Mouse (Mus musculus): ENCODE data around the gene Ankmy1.

The Ankmy1 gene

DNA sequence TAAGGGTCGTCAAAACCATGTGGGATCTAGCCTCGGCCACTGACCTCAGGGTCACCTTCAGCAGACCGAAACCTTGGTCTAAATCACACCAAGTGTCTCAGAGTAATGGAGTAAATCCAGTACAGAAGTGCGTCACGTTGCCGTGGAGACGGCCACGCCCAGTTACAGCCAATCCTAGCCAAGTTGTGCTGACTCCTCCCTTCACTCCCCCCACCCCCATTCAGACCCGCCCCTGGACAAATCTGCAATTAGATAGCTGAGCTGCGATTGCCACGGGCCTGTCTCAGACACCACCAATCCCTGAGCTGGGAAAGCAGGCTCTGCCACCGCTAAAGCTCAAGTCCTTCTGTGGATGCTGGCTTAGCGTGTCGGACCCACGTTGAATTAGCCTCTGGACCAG lies at the start of gene Ankmy1:
TSS of gene Ankmy1 (minus strand) at position 121 of the 400 bp plus-strand sequence.
- Histone ChIP-seq H3K36me3 (ENCODE audit: insufficient read depth, low read length) (peaks cover 8% of the 10 kb centered on the region), H3K4me3 (replicated peaks; ENCODE audit: low read length) (peak within 1 kb of the TSS; percentile 63), H3K27me3 (ENCODE audit: insufficient read depth, low read length) (peaks cover 32% of the 10 kb centered on the region), H3K4me1 (replicated peaks; ENCODE audit: low read depth, low read length) (peaks cover 32% of the 10 kb centered on the region), H3K9me3 (ENCODE audit: low read length) (no peaks in the 10 kb centered on the region)
- TF ChIP-seq NANOG (IDR thresholded peaks at IDR 0.05; ENCODE audit: borderline replicate concordance, low read length): no peak
- no peak for TF ChIP-seq CTCF (conservative IDR thresholded peaks at IDR 0.05; ENCODE audit: low read length)
- TF ChIP-seq POU5F1 (IDR thresholded peaks at IDR 0.05; ENCODE audit: borderline replicate concordance, low read length): no peak

DNA sequence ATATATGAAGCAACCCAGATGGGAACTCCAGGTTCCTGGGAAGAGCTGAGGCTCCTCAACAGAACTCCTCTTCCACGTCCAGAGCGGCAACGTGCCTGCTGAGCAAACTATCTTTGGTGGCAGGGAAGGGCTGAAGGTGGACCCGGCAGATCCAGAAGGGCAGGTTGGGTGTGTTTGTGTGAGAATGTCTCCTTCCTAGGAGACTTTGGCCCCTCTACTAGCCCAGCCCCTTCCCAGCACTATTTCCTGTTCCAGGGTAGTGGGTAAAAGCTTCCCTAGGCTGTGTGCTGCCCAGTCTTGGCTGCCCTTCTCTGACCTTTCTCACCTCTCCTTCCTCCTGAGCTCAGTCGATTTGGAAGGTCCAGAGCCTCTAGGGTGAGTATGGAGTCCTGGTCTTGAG lies 47.9 kb upstream of the Ankmy1 start, which contains the start of gene Gpr35:
TSS of gene Gpr35 (plus strand) at position 259 of the 400 bp plus-strand sequence.
- Histone ChIP-seq H3K4me3 (replicated peaks; ENCODE audit: low read length) (no peak within 1 kb of the TSS), H3K36me3 (ENCODE audit: insufficient read depth, low read length) (peaks cover 42% of the 10 kb centered on the region), H3K9me3 (ENCODE audit: low read length) (no peaks in the 10 kb centered on the region), H3K27me3 (ENCODE audit: insufficient read depth, low read length) (no peaks in the 10 kb centered on the region), H3K4me1 (replicated peaks; ENCODE audit: low read depth, low read length) (peaks cover 13% of the 10 kb centered on the region)
- TF ChIP-seq CTCF (conservative IDR thresholded peaks at IDR 0.05; ENCODE audit: low read length) (no peak), NANOG (IDR thresholded peaks at IDR 0.05; ENCODE audit: borderline replicate concordance, low read length) (no peak), POU5F1 (IDR thresholded peaks at IDR 0.05; ENCODE audit: borderline replicate concordance, low read length) (no peak)

DNA sequence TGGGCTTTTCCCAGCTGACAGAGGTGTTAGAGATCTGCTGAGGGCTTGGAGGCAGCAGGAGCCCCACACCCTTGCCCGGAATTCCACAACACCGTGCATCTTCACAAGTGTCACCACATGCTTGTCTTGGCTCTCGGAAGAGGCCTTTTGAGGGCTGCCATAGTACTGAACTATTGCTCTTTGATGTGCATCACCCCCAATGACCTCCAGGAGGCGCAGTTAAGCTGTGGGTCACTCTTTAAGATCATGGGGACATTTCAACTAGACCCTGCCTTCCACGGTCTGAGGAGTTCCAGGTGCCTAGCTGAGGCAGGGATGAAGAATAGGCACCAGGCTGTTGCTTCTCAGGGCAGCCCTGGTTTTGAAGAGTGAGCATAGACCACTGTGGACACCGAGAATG lies 46.7 kb upstream of the Ankmy1 start:
- peaks cover 54% of the 10 kb centered on the region for H3K36me3 ChIP-seq (ENCODE audit: insufficient read depth, low read length)
- peaks cover 15% of the 10 kb centered on the region for H3K4me1 ChIP-seq (replicated peaks; ENCODE audit: low read depth, low read length)
- H3K9me3 ChIP-seq (ENCODE audit: low read length): no peaks in the 10 kb centered on the region
- TF ChIP-seq POU5F1 (IDR thresholded peaks at IDR 0.05; ENCODE audit: borderline replicate concordance, low read length) (no peak), NANOG (IDR thresholded peaks at IDR 0.05; ENCODE audit: borderline replicate concordance, low read length) (no peak), CTCF (conservative IDR thresholded peaks at IDR 0.05; ENCODE audit: low read length) (peak; percentile 61)
- no peak overlapping the region for H3K4me3 ChIP-seq (replicated peaks; ENCODE audit: low read length)
- no peaks in the 10 kb centered on the region for H3K27me3 ChIP-seq (ENCODE audit: insufficient read depth, low read length)

DNA sequence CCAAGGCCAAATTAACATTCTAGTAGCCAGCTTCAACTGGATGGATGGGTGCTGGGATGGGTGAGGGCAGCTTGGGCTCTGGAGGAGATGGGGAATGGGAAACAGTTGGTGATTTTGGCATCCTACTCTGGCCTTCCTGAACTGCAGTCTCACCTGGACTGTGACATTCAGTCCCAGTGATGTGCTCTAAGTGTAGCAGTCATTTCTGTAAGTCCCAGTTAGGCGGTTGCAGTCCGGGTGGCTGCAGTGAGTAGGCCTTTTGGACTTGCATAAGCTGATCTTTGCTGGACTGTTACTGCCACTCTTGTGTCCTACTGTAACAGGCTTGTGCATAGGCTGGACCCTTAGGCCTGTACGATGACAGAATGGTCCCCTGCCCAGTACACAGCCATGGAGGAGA lies 45.3 kb upstream of the Ankmy1 start:
- TF ChIP-seq POU5F1 (IDR thresholded peaks at IDR 0.05; ENCODE audit: borderline replicate concordance, low read length): no peak
- TF ChIP-seq NANOG (IDR thresholded peaks at IDR 0.05; ENCODE audit: borderline replicate concordance, low read length): no peak
- TF ChIP-seq CTCF (conservative IDR thresholded peaks at IDR 0.05; ENCODE audit: low read length): no peak
- H3K27me3 ChIP-seq (ENCODE audit: insufficient read depth, low read length): no peaks in the 10 kb centered on the region

DNA sequence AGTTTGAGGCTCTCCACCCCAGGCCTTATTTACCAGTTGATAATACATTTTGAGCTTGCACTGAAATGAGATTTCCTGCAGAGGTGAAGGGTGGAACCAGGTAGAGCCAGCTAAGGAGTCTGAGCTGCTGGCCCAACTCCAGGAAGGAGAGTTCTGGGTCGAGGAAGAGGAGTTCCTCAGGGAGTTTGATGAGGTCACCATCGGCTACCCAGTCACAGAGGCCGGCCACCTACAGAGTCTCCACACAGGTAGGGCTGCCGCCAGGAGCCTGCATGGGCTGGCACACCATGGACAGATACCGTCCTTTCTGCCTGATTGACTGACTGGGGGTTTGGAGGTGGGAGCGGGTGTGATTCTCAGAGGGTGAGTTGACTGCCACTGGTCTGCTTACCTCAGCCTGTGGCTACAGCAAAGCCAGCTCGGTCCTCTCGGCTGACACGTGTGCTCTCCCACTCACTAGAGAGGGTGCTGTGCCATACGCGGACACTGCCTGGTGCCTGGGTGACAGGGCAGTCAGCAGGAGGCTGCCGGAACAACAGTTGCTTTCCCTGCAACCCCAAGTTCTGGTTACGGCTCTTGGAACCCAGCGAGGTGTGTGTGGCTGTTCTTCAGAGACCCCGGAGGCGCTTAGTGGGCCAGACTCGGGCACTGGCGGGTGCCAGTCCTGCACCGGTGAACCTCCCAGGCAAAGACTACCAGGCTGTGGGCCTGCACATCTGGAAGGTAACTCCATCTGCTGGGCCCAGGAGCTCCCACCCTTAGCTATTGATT lies 40.7 kb upstream of the Ankmy1 start:
- peaks cover 15% of the 10 kb centered on the region for H3K4me1 ChIP-seq (replicated peaks; ENCODE audit: low read depth, low read length)
- H3K4me3 ChIP-seq (replicated peaks; ENCODE audit: low read length): no peak overlapping the region
- peaks cover 97% of the 10 kb centered on the region for H3K36me3 ChIP-seq (ENCODE audit: insufficient read depth, low read length)
- no peak for TF ChIP-seq CTCF (conservative IDR thresholded peaks at IDR 0.05; ENCODE audit: low read length)
- no peak for TF ChIP-seq POU5F1 (IDR thresholded peaks at IDR 0.05; ENCODE audit: borderline replicate concordance, low read length)
- no peak for TF ChIP-seq NANOG (IDR thresholded peaks at IDR 0.05; ENCODE audit: borderline replicate concordance, low read length)
- H3K27me3 ChIP-seq (ENCODE audit: insufficient read depth, low read length): no peaks in the 10 kb centered on the region
- H3K9me3 ChIP-seq (ENCODE audit: low read length): no peaks in the 10 kb centered on the region

More for the DNA sequence above, 45.3 kb upstream of the Ankmy1 start:
- Histone ChIP-seq H3K4me3 (replicated peaks; ENCODE audit: low read length) (no peak overlapping the region), H3K9me3 (ENCODE audit: low read length) (no peaks in the 10 kb centered on the region), H3K36me3 (ENCODE audit: insufficient read depth, low read length) (peaks cover 69% of the 10 kb centered on the region), H3K4me1 (replicated peaks; ENCODE audit: low read depth, low read length) (peaks cover 15% of the 10 kb centered on the region)

DNA sequence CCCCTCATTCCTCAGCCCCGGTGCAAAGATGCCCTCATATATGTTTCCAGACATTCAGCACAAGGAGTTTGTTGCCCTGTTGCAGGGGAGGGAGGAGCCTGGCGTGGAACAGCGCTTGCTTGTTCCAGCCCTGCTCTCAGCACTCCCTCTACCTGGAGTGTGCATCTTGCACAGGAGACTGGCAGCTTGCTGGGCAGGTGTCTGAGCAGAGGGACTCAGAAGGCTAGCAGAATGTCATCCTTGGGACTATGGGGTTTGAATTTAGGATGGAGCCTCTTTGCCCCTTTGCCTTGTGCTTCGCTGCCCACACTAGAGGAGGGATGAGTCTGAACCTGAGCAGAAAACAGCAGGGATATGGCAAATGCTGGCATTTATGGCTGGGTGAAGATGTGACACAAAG lies 37.0 kb upstream of the Ankmy1 start:
- Histone ChIP-seq H3K27me3 (ENCODE audit: insufficient read depth, low read length) (peaks cover 7% of the 10 kb centered on the region; the same call in 1 of the 2 replicates), H3K36me3 (ENCODE audit: insufficient read depth, low read length) (peaks cover 75% of the 10 kb centered on the region), H3K4me3 (replicated peaks; ENCODE audit: low read length) (no peak overlapping the region), H3K4me1 (replicated peaks; ENCODE audit: low read depth, low read length) (peaks cover 16% of the 10 kb centered on the region), H3K9me3 (ENCODE audit: low read length) (no peaks in the 10 kb centered on the region)
- TF ChIP-seq CTCF (conservative IDR thresholded peaks at IDR 0.05; ENCODE audit: low read length) (no peak), NANOG (IDR thresholded peaks at IDR 0.05; ENCODE audit: borderline replicate concordance, low read length) (no peak), POU5F1 (IDR thresholded peaks at IDR 0.05; ENCODE audit: borderline replicate concordance, low read length) (no peak)

DNA sequence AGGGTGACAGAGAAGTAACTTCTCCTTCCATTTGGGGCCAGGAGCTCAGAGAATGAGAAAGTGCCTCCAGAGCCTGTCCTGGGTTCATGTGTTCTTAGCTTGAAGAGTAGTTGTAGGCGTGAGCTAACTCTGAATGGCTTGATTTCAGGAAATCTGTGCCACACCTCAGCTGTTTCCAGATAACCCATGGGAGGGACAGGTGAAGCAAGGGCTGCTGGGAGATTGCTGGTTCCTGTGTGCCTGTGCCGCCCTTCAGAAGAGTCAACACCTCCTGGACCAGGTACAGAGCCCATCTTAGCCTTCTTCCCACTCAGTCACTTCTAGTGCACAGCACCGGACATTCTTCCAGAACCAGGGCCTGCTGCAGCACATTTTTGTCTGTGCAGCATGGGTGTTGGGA lies 35.1 kb upstream of the Ankmy1 start:
- Histone ChIP-seq H3K4me1 (replicated peaks; ENCODE audit: low read depth, low read length) (peaks cover 27% of the 10 kb centered on the region), H3K4me3 (replicated peaks; ENCODE audit: low read length) (no peak overlapping the region), H3K36me3 (ENCODE audit: insufficient read depth, low read length) (peaks cover 56% of the 10 kb centered on the region), H3K9me3 (ENCODE audit: low read length) (no peaks in the 10 kb centered on the region), H3K27me3 (ENCODE audit: insufficient read depth, low read length) (peaks cover 19% of the 10 kb centered on the region)
- TF ChIP-seq NANOG (IDR thresholded peaks at IDR 0.05; ENCODE audit: borderline replicate concordance, low read length) (no peak), CTCF (conservative IDR thresholded peaks at IDR 0.05; ENCODE audit: low read length) (no peak), POU5F1 (IDR thresholded peaks at IDR 0.05; ENCODE audit: borderline replicate concordance, low read length) (no peak)

DNA sequence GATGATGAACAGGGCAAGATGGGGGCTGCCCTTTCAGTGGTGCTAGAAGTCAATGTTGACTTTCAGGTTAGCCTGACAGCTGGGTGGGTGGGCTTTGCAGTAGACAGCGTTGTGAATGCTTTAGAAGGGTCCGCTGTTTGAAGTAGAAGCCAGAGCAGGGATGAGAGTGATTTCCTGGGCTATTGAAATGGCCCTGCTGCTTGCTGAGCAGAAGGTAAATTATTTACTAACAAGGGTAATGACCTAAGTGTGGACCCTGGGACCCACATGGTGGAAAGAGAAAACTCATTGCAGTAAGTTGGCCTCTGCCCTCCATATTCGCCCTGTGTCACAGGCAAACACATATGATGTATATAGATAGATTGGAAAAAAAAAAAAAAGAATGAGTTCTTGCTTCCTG lies 33.8 kb upstream of the Ankmy1 start:
- TF ChIP-seq CTCF (conservative IDR thresholded peaks at IDR 0.05; ENCODE audit: low read length) (no peak), NANOG (IDR thresholded peaks at IDR 0.05; ENCODE audit: borderline replicate concordance, low read length) (no peak), POU5F1 (IDR thresholded peaks at IDR 0.05; ENCODE audit: borderline replicate concordance, low read length) (no peak)
- Histone ChIP-seq H3K4me3 (replicated peaks; ENCODE audit: low read length) (no peak overlapping the region), H3K27me3 (ENCODE audit: insufficient read depth, low read length) (peaks cover 30% of the 10 kb centered on the region), H3K9me3 (ENCODE audit: low read length) (no peaks in the 10 kb centered on the region), H3K36me3 (ENCODE audit: insufficient read depth, low read length) (peaks cover 43% of the 10 kb centered on the region), H3K4me1 (replicated peaks; ENCODE audit: low read depth, low read length) (peaks cover 27% of the 10 kb centered on the region)
